Mouse (Mus musculus) T-helper 17 cell (primary cell): ENCODE data around the gene Spp2.

Experiments
- in situ Hi-C, 2 experiments: fragments of 300-600 bp; cut with MboI, MseI; formaldehyde crosslinking; loops; 1 replicate in 1 of 2; 2 replicates in 1 of 2; pipeline ENCODE4 v1.15.1; 2025; ENCODE audit warnings: high pct_unique_total_duplicates in 2 of 2

Spp2 gene

DNA sequence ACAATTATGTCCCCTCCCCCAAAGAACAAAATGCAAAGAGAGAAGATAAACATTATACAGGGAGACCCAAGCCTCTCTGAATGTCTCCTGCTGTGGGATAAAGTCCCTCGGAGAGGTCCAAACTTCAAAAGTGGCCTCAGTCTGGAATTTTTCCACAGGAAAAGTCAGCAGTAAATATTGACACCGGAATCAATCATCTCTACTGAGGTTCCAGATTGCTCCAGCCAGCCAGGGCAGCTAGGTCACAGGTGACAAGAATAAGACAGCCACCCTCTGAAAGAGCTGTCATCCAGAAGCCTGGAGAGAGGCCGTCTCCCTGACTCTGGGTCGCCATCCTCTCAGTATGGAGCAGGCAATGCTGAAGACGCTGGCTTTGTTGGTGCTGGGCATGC lies at the start of gene Spp2:
Gene Spp2 (plus strand): TSS at position 155 of the 392 bp plus-strand sequence.
- in situ Hi-C loops = no loop called here

DNA sequence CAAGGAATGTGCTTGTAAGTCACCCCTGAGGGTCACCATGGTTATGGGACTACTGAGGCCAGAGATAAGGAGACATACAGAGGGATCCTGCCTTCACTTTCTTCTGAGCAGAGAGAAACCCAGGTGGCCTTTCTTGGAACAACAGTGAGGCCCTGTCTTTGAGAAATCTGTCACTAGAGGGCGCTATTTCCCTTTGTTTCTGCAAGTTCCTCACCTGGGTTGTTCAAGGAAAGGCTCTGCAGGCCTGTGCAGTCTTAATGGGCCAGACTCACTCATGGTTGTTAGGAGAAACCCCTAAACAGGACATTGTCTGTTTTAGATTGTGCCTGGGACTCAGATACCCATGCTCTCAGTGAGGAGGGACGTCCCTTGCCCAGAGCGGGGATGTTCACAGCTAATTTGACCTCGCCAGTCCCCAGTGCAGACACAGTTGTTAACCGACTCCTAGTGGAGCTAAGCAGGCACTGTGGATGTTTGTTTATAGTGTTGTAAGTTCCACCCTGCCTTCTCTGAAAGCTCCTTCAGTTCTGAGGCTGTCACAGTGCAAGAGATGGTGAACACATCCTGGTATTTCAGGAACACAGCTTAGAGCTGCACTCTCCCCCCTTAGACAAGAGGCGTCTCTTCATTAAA lies 49.2 kb upstream of the Spp2 start:
- in situ Hi-C loops = loop anchor here (5.0 kb wide), 2 partner anchors 40 to 385 kb away; no protein-coding TSS in a partner anchor

DNA sequence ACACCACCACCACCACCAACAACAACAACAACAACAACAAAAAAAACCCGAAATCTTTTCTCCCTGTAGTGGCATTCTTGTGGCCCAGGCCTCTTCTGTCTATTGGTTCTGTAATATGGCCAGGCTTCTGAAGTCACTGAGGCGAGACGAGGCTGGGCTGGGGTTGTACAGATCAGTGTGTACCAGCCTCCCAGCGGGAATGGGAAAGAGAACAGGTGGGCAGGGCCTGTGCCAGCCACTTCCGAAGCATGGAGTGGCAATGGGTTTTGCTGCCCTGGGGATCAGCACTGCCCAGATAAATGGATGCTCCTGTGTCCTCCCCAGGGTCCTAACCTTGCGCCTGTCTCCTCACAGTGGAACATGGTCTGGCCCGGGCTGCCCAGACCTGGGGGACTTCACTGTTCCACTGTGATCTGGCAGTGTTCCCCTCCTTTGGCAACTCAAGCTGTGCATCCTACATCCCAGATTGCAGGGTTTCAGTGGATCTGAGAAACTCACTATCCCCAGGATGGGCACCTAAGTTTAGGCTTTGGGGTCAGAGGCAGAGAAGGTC lies 48.6 kb upstream of the Spp2 start:
- in situ Hi-C loops = loop anchor here (5.0 kb wide), 2 partner anchors 41 to 384 kb away; no protein-coding TSS in a partner anchor

DNA sequence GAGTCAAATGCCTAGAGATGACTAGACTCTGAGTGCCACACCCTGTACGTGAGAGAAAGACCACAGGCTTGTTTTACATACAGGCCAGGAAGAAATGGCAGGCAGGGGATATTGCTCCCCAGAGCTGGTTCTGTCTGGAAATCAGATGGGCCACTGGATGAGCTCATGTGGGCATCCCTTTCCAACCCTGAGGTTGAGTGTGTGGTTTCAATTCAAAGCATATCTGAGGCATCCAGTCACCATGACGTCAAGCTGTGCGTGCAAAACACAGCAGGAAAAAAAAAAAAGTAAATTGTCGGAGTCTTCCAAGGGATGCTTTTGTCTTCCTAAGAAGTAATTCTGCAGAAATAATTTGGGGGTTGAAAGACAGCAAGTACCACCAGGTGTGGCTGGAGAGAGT lies 45.7 kb upstream of the Spp2 start:
- in situ Hi-C loops = no loop called here

DNA sequence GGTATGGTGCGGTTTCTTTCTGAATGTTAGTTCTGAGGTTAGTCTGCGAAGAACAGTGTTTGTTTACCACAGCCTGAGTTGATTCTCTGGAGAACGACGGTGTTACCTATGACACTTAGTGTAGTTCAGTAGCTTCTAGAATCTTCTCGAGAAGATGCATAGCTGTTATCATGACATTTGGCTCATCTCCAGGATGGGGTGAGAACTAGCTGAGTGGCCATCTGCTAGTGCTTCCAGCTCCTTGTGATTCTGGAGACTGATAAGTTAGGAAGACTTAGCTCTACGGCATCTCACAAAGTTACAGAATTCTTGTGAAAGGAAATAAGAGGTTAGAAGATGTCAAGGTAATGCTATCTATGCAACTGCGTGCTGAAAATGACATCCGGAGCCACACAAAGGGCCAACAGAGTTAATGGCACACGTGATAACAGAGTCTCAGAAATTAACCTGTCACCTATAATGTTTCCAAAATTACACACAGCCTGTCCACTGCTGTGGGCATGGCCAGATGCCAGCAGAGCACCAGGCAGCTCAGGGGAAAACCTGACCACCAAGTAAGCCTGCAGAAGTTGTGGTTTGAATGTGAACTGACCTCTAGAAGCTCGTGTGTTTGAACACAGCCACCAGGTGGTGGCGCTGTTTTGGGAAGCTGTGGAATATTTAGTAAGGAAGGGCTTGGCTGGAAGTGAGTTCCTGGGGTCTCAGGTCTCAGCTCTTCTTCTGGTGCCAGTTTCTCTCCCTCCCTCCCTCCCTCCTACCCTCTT lies 39.7 kb upstream of the Spp2 start:
- in situ Hi-C loops = no loop called here

DNA sequence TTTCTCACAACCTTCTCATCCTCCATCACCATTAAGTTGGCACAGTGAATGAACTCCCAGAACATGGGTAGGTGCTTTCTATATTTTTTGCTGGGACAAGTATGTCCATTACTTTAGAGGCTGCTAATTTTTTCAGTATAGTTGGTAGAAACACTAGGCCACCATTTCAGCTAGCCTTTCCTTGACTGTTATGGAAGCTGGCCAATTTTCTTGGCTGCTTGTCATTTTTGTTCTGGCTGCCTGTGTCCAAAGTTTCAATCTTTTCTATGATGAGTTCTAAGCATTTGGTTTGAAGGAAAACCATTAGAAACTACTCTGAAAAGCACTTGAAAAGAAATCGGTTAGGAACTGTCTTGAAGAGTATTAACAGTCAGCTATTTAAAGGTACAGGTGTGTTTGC lies 28.3 kb upstream of the Spp2 start:
- in situ Hi-C loops = no loop called here

DNA sequence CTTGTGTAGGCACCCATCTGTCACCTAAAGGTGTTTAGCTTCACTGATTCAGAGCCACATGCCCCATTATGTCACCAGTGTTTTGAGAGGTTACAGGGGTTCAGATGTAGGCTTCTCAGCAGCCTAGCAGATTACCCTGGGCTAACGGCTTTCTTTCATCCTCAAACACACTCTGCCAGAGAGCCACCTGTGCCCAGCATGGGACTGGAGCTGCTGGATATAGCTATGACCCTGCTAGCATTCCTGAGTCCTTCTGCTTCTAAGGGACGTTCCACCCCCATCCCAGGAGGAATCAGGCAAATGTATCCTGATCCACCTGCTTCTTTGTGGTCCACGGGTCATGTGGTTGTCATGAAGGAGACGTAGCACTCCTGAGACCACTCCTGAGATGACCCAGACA lies 15.1 kb upstream of the Spp2 start:
- in situ Hi-C loops = loop anchor here in 1 of 2 experiments (10.0 kb wide), 1 partner anchor 1577 kb away; no protein-coding TSS in a partner anchor

DNA sequence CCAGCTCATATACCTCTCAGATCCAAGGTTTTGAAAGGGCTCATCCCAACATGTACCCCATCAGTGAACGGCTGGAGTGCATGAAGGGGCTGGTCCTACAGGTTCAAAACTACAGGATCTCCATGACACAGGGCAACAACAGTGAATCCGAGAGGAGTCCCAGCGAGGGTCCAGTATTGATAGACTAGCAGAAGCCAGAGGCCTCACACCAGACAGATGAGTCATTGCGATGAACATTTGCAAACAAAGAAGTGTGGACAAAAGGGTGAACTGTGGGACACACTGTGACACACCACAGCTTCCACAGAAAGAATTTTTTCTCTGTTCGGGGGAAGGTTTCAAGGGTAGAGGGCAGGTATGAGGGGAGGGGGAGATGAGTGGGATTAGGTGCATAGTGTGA lies 13.4 kb upstream of the Spp2 start:
- in situ Hi-C loops = loop anchor here in 1 of 2 experiments (10.0 kb wide), 1 partner anchor 1579 kb away; no protein-coding TSS in a partner anchor

DNA sequence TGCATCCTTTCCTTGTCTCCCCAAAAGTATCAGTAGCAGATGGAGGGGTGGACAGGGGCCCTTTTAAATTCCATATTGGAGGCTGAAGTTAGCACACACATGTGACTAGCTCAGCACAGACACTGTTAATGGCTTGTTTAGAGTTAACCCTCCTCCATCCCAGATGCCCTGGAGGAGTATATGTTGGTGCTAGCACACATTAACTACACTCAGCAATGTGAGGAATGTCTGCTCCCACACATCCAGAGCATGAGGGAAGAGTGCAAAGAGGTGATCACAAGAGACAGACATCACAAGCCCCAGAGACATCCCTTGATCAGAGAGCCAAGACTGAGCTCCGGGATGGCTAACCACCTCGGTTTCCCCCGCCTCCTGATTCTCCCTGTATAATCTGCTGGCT lies 3.4 kb upstream of the Spp2 start:
- in situ Hi-C loops = no loop called here

DNA sequence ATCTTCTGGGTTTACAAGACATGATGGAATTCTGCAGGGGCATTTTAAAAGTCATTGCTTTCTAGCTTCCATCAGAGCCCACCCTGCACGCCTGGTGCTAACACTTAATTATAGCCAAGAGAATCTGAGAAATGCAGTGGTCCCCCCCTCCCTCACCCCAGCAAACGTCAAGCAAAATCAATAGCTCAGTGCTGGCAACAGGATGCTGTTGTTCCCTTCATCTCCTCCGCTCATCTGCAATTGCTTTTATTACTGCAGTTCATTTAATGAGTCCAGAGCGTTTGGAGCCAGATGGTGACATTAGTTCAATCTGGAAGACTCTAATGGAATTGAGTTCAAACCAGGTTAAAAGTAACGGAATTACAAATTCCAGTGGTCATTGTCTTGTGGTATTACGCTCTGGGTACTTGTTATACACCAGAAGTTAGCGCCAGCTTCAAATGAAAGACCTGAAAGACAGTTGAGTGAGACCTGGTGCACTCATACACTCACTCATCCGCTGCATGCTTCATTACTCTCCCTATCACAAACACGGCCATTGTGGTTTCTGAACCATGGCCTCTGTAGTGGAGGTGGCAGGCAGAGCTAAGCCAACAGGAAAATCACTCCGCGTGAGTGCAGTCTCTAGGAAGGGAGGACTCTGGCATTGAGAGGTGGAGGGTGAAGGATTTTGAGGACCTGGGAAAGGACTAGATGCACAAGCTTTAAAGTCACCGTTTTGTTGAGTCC lies 519 bp upstream of the Spp2 start:
- in situ Hi-C loops = no loop called here

DNA sequence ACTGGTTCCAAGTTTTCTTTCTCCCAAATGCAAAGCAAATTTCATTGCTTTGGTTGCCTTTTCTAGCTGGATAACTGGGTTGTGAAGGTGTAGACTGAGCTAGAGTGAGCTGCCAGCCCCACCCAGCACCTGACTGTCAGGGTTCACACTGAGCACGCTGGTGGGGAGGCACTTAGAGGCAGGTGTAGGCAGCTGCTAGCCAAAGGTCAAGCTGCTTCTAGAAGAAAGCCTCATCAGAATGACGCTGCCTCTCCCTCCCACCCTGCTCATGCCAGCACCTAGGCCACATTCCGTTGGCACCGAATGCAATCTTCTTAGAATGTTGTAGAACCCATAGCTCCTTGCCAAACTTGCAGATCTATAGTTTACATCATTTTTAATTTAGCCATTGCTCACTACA lies 1.6 kb downstream of the Spp2 start:
- in situ Hi-C loops = no loop called here

DNA sequence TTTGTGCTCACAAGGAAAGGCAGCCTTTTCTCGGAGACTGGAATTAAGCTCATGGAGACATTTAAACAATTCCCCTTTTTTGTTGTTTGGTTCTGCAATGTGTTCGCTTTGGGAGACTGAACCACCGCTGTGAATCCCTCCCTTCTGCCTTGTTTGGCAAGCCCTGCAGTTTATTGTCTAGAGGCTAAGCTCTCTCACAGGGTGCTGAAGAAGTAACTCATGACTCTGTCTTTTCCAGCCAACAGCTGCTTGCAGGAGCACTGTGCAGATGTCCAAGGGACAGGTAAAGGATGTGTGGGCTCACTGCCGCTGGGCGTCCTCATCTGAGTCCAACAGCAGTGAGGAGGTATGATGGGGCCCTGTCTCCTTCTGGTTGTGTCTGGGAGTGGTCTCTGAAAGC lies 5.3 kb downstream of the Spp2 start:
- in situ Hi-C loops = no loop called here

DNA sequence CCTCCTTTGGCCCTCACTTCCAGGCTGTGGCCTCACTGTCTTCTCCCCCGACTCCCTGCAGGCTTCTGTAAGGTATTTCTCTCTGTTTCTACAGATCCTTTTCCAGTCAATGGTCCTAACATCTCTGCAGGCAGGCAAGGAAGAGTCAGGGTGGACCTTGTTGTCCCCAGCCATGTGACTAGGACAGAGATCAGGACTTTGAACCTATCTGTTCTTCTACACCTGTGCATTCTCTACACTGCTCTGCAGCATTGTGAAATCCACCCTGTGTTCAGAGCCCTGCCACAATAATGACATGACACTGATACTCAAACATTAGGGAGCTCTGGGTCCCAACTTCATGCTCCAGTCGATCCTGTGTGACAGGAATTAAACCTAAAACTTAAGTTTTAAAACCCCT lies 12.2 kb downstream of the Spp2 start:
- in situ Hi-C loops = no loop called here

DNA sequence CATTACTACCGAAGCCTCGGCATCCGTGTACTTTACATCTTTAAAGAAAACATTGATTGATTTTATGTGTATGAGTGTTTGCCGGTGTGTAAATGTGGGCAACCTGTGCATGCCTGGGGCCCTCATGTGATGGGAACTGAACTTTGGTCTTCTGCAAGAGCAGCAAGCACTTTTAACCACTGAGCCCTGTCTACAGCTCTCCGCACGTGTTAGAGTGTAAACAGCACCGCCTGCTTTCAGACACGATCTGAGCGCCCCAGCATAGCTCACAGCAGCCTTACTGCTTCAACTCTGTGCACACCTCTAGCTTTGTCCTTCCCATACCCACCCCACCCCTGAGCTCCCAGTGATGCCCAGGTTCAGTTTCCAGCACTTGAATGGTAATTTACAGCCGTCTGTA lies 15.3 kb downstream of the Spp2 start:
- in situ Hi-C loops = loop anchor here in 1 of 2 experiments (5.0 kb wide), 1 partner anchor 775 kb away; no protein-coding TSS in a partner anchor

DNA sequence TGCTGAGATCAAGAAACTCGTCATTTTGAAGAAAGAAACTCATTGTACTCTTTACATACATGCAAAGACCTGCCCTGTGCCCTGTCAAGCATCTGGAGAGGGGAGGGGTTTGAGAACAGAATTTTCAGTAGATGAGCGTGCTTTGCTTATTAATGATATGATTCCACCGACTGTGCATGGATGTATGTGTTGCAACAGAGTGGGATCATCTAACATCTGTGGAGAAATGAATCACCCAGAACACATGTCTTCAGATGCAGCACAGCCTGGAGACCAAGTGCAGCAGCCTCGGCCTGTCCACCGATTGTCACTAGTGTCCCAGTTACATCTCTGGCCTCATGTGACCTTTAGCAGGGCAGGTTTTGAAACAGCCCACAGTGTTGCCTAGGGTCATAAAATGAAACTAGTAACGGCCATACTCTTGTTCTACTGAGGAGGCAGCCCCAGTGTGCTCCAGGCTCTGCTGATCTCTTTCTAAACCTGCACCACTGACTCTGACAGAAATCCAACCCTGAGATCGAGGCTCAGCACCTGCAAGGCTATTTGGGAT lies 16.2 kb downstream of the Spp2 start:
- in situ Hi-C loops = loop anchor here in 1 of 2 experiments (5.0 kb wide), 1 partner anchor 774 kb away; no protein-coding TSS in a partner anchor

DNA sequence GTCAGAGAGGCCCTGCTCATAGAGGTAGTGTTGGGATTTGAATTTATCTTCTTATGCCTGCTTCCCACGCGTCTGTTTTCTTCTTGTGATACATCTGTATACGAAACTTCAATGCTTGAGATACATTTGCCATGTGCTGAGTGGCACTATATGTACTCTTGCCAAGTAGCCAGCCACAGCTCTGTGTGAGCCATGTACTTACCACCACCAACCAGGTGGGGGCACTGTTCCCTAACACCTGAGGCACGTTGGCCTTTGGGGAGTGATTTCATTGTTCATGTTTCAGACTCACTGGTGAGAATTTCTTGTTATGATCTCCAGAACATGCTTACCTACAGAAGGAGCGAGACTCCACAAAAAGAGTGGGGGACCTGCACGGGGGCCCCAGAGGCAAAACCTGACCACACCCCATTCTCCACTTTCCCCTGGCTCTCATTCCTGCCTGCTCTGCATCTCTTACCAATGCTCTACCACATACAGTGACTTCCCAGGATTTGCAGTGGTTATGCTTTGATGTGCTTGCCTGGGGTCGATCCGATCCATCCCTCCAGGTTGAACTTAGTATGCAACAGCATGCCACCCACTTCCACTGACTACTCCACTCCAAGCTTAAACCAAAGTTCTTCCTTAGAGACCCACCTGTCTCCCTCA lies 18.0 kb downstream of the Spp2 start:
- in situ Hi-C loops = loop anchor here (5.0 kb wide), 2 partner anchors 318 to 773 kb away; no protein-coding TSS in a partner anchor

DNA sequence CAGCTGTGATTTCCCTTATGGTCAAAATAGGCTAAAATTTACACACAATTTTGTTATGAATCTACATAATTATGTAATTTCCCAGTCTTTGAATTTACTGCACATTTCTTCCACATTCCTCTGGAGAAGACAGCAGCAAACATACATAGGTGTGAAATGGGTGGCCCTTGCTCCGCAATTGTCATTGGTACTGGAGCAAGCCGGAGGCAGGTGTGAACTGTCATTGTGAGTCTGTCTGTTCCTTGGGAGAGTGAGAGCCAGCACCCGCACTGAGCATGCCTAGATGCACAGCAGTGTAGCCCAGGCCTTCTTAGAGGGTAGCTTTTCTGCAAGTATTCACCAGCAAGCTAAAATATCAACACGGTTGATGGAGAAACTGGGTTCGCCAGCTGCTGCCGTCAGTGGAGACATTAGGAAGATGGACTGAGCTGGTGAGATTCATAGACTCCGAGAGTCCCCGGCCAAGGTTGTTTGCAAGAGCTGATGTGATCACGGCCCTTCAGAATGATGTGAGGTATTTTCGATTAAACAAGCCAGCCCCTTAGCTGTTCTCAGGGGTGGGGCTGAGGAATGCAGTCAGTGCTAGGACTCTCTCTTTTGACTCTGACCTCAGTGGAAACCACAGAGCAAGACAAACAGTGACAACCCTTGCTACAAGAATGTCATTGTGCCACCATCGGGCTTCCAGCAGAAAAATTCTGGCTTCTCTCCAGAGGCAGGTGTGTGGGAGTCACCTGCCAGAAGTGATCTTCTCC lies 21.4 kb downstream of the Spp2 start:
- in situ Hi-C loops = loop anchor here (5.0 kb wide), 1 partner anchor 314 kb away; no protein-coding TSS in a partner anchor

DNA sequence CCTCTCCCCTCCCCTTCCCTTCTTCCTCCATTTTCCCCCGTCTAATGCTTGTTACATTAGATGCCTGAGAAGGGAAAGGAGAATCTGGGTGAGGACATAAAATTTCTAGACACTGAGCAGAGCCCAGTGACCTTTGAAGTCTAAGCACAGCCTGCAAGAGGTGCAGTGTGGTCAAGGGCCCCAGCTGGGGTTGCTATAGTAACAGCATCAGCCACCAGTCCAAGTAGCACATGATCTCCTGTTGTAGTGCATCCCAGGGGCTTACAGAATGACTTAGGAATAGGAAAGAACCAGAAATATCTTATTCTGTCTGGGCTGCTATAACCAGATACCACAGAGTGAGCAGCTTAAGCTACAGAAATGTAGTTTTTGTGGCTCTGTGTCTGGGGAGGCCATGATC lies 22.7 kb downstream of the Spp2 start:
- in situ Hi-C loops = loop anchor here (5.0 kb wide), 1 partner anchor 313 kb away; no protein-coding TSS in a partner anchor

DNA sequence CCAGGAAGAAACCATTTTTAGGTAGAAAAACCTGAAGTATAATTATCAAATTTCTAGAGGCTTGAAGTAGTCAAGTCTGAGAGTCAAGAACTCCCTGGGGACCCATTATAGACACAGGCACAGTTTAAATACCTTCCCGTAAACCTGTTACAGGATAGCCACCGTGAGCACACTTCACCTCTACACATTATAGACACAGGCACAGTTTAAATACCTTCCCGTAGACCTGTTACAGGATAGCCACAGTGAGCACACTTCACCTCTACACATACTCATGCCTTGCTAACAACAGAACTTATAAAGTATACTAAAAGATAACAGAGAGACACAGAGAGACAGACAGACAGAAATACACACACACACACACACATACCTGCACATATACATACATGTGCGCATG lies 24.5 kb downstream of the Spp2 start:
- in situ Hi-C loops = no loop called here

DNA sequence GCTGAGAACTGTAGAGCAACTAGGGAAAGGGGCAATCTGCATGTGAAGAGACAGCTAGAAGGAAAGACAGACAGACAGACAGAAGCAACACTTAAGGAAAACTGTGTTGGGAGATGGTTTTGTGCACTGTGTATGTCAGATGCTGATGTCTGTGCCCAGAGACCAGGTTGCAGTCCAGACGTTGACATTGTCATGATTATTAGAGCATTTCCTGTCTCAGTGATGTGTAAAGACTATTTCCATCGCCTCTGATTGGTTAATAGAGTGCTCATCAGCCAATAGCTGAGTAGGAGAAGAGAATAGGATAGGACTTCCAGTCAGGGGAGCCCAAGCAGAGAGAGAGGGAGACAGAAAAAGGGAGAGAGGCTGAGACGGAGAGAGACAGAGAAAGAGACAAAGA lies 25.8 kb downstream of the Spp2 start:
- in situ Hi-C loops = no loop called here
